Mouse (Mus musculus): ENCODE data around the gene Ndst4.

The Ndst4 gene

GRCm38 (mm10) chr3:125734945-125735344 is 331.1 kb downstream of the Ndst4 start:
- DNase-seq (ENCODE audit: low spot score in 2 of 2): no peak

DNA sequence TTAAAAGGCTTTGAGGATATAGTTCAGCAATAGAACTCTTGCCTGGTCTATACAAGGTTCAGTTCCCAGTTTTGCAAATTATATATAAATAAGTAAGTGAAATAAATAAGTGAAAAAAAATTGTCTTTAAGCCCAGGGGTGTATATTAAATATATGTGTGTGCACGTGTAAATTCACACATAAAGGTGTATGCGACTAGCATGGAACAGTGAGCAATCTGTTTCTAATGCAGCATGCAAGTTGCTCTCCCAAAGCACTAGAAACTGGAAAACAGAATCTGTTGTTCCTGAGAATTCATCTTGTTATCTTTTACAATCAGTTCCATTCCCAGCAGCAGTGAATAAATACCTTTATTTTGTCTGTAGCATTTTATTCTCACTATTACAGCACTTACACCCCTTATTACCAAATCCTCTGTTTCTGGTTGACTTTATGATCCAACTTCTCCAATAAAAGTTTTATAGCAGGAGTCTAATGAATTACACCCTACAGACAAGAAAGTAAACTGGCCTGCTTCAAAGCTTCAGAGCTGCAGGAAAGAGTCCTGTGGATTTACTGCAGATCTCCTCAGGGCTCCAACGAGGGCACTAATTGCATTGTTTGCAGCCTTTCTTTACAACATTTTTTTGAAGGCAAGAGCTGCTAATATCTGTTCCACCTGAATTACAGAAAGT is 340.7 kb downstream of the Ndst4 start:
- no peak for DNase-seq (ENCODE audit: low spot score in 2 of 2)

- DNase-seq (ENCODE audit: low spot score in 2 of 2): no peak
Measured at GRCm38 (mm10) chr3:125745142-125745496, 341.2 kb downstream of the Ndst4 start.

- no peak for DNase-seq (ENCODE audit: low spot score in 2 of 2)
Measured at GRCm38 (mm10) chr3:125746367-125746766, 342.5 kb downstream of the Ndst4 start.

DNA sequence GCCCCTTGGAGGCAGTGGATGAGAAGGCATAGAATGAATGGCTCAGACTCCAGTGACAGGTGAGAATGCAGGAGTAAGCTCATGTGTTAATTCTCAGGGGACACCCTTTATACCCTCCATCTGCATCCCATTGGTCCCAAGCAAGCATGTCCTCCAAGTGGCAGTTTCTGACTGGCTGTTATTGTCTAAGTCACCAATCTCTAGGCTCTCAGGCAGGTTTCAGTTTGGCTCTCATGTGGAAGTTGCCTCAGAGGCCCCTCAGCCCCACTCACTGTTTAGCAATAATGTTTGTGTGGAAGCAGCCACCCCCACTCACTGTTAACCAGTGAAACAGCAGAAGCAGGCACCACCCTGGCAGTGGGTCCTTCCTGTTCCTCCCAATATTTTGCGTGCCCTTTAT is 353.0 kb downstream of the Ndst4 start:
- DNase-seq (ENCODE audit: low spot score in 2 of 2): no peak

DNA sequence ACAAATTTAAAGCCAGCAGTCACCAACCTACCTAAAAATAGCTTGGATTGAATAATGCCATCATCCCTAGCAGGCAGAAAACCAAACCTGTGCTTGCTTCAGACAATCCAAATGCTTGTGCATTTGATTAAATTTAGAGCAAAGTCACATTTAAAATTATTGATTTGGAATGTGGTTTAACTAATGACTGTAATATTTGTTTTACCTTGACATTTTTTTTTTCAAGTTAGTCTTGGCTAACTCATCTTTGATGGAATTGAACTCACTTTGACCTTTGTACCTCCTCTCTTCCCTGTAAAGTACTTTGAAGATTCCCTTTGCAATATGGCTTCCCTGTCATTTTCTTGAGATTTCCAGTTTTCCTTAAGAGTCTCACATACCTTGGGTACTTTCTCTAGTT is 356.8 kb downstream of the Ndst4 start:
- no peak for DNase-seq (ENCODE audit: low spot score in 2 of 2)
